Mouse (Mus musculus): Measurements from ENCODE around the gene Eif4g3. TPM values are rescaled to one million over a fixed set of nuclear protein-coding genes. Genes with fewer than 3 reads are reported as not detected.

The Eif4g3 gene
- polyA plus RNA-seq, 1 experiment from 2014 or later, result 33.6 TPM

- Histone ChIP-seq H3K9ac (ENCODE audit: low read depth, low read length) (peak overlapping the region; percentile 97), H3K27me3 (ENCODE audit: control insufficient read depth, insufficient read depth, low read length) (no peaks in the 10 kb centered on the region), H3K27ac (ENCODE audit: low read depth, low read length) (peak overlapping the region; percentile 95), H3K4me2 (peak overlapping the region; percentile 92), H3K4me1 (ENCODE audit: control insufficient read depth, insufficient read depth, low read length) (peaks cover 25% of the 10 kb centered on the region), H3K9me3 (replicated peaks; ENCODE audit: control insufficient read depth, low read length) (no peaks in the 10 kb centered on the region), H3K4me3 (ENCODE audit: low read depth, low read length) (peak overlapping the region; percentile 89), H3K36me3 (ENCODE audit: control insufficient read depth, insufficient read depth, low read length) (peaks cover 14% of the 10 kb centered on the region)
- peak; percentile 51; the same call in 1 of the 2 replicates for ATAC-seq (replicated peaks; ENCODE audit: insufficient number of reproducible peaks, low FRiP score, low TSS enrichment)
- under 1% methylated on average over 46 of the region's 60 CpGs for WGBS (ENCODE audit: insufficient replicate concordance)
Observed at GRCm38 (mm10) chr4:137993821-137994561, 1.2 kb downstream of the Eif4g3 start.

- Histone ChIP-seq H3K4me1 (ENCODE audit: control insufficient read depth, insufficient read depth, low read length) (peaks cover 25% of the 10 kb centered on the region), H3K36me3 (ENCODE audit: control insufficient read depth, insufficient read depth, low read length) (peaks cover 21% of the 10 kb centered on the region), H3K27ac (ENCODE audit: low read depth, low read length) (0 out of 2 replicates have a peak overlapping the region, but pooled peaks have one; percentile 95), H3K9ac (ENCODE audit: low read depth, low read length) (peak overlapping the region; percentile 97), H3K4me2 (peak overlapping the region; percentile 92), H3K27me3 (ENCODE audit: control insufficient read depth, insufficient read depth, low read length) (no peaks in the 10 kb centered on the region), H3K4me3 (ENCODE audit: low read depth, low read length) (peak overlapping the region; percentile 89), H3K9me3 (replicated peaks; ENCODE audit: control insufficient read depth, low read length) (no peaks in the 10 kb centered on the region)
- no peak for ATAC-seq (replicated peaks; ENCODE audit: insufficient number of reproducible peaks, low FRiP score, low TSS enrichment)
- 44% methylated on average over 12 of the region's 12 CpGs for WGBS (ENCODE audit: insufficient replicate concordance)
Observed at GRCm38 (mm10) chr4:137994562-137995336, 1.9 kb downstream of the Eif4g3 start.

- Histone ChIP-seq H3K4me1 (ENCODE audit: control insufficient read depth, insufficient read depth, low read length) (peaks cover 27% of the 10 kb centered on the region), H3K27me3 (ENCODE audit: control insufficient read depth, insufficient read depth, low read length) (no peaks in the 10 kb centered on the region), H3K36me3 (ENCODE audit: control insufficient read depth, insufficient read depth, low read length) (peaks cover 21% of the 10 kb centered on the region), H3K27ac (ENCODE audit: low read depth, low read length) (no peak overlapping the region), H3K9me3 (replicated peaks; ENCODE audit: control insufficient read depth, low read length) (no peaks in the 10 kb centered on the region), H3K9ac (ENCODE audit: low read depth, low read length) (peak overlapping the region; percentile 97), H3K4me3 (ENCODE audit: low read depth, low read length) (peak overlapping the region; percentile 89), H3K4me2 (peak overlapping the region; percentile 92)
- WGBS (ENCODE audit: insufficient replicate concordance), result 59% methylated on average over 12 of the region's 12 CpGs
- no peak for ATAC-seq (replicated peaks; ENCODE audit: insufficient number of reproducible peaks, low FRiP score, low TSS enrichment)
Observed at GRCm38 (mm10) chr4:137995399-137995798, 2.6 kb downstream of the Eif4g3 start.

GRCm38 (mm10) chr4:137998232-137998631 lies 5.4 kb downstream of the Eif4g3 start:
- Histone ChIP-seq H3K4me3 (ENCODE audit: low read depth, low read length) (no peak overlapping the region), H3K9me3 (replicated peaks; ENCODE audit: control insufficient read depth, low read length) (no peaks in the 10 kb centered on the region), H3K4me2 (no peak overlapping the region), H3K9ac (ENCODE audit: low read depth, low read length) (no peak overlapping the region), H3K4me1 (ENCODE audit: control insufficient read depth, insufficient read depth, low read length) (peaks cover 25% of the 10 kb centered on the region), H3K27me3 (ENCODE audit: control insufficient read depth, insufficient read depth, low read length) (no peaks in the 10 kb centered on the region), H3K27ac (ENCODE audit: low read depth, low read length) (no peak overlapping the region), H3K36me3 (ENCODE audit: control insufficient read depth, insufficient read depth, low read length) (peaks cover 21% of the 10 kb centered on the region)
- ATAC-seq (replicated peaks; ENCODE audit: insufficient number of reproducible peaks, low FRiP score, low TSS enrichment), result no peak
- 87% methylated on average over 4 of the region's 4 CpGs for WGBS (ENCODE audit: insufficient replicate concordance)

- Histone ChIP-seq H3K4me3 (ENCODE audit: low read depth, low read length) (no peak overlapping the region), H3K27ac (ENCODE audit: low read depth, low read length) (peak overlapping the region; percentile 57; the same call in 1 of the 2 replicates), H3K27me3 (ENCODE audit: control insufficient read depth, insufficient read depth, low read length) (no peaks in the 10 kb centered on the region), H3K9ac (ENCODE audit: low read depth, low read length) (no peak overlapping the region), H3K36me3 (ENCODE audit: control insufficient read depth, insufficient read depth, low read length) (peaks cover 24% of the 10 kb centered on the region), H3K4me2 (peak overlapping the region; percentile 44), H3K4me1 (ENCODE audit: control insufficient read depth, insufficient read depth, low read length) (peaks cover 14% of the 10 kb centered on the region), H3K9me3 (replicated peaks; ENCODE audit: control insufficient read depth, low read length) (no peaks in the 10 kb centered on the region)
- no peak for ATAC-seq (replicated peaks; ENCODE audit: insufficient number of reproducible peaks, low FRiP score, low TSS enrichment)
- 29% methylated on average over 7 of the region's 7 CpGs for WGBS (ENCODE audit: insufficient replicate concordance)
Observed at GRCm38 (mm10) chr4:138000682-138001081, 7.9 kb downstream of the Eif4g3 start.

- Histone ChIP-seq H3K4me2 (no peak overlapping the region), H3K9ac (ENCODE audit: low read depth, low read length) (no peak overlapping the region), H3K4me1 (ENCODE audit: control insufficient read depth, insufficient read depth, low read length) (peaks cover 4% of the 10 kb centered on the region), H3K9me3 (replicated peaks; ENCODE audit: control insufficient read depth, low read length) (no peaks in the 10 kb centered on the region), H3K27me3 (ENCODE audit: control insufficient read depth, insufficient read depth, low read length) (no peaks in the 10 kb centered on the region), H3K4me3 (ENCODE audit: low read depth, low read length) (no peak overlapping the region), H3K27ac (ENCODE audit: low read depth, low read length) (no peak overlapping the region), H3K36me3 (ENCODE audit: control insufficient read depth, insufficient read depth, low read length) (peaks cover 13% of the 10 kb centered on the region)
- ATAC-seq (replicated peaks; ENCODE audit: insufficient number of reproducible peaks, low FRiP score, low TSS enrichment), result no peak
- WGBS (ENCODE audit: insufficient replicate concordance), result 85% methylated on average over 11 of the region's 11 CpGs
Observed at GRCm38 (mm10) chr4:138003909-138004610, 11.2 kb downstream of the Eif4g3 start.

- 90% methylated on average over 1 of the region's 1 CpGs for WGBS (ENCODE audit: insufficient replicate concordance)
- no peak overlapping the region for H3K4me3 ChIP-seq (ENCODE audit: low read depth, low read length)
- no peak for ATAC-seq (replicated peaks; ENCODE audit: insufficient number of reproducible peaks, low FRiP score, low TSS enrichment)
- H3K36me3 ChIP-seq (ENCODE audit: control insufficient read depth, insufficient read depth, low read length), result peaks cover 7% of the 10 kb centered on the region
- no peak overlapping the region for H3K9ac ChIP-seq (ENCODE audit: low read depth, low read length)
- H3K27me3 ChIP-seq (ENCODE audit: control insufficient read depth, insufficient read depth, low read length), result no peaks in the 10 kb centered on the region
- no peak overlapping the region for H3K27ac ChIP-seq (ENCODE audit: low read depth, low read length)
- H3K4me1 ChIP-seq (ENCODE audit: control insufficient read depth, insufficient read depth, low read length), result no peaks in the 10 kb centered on the region; the same call in 1 of the 2 replicates
- H3K4me2 ChIP-seq, result no peak overlapping the region
- no peaks in the 10 kb centered on the region for H3K9me3 ChIP-seq (replicated peaks; ENCODE audit: control insufficient read depth, low read length)
Observed at GRCm38 (mm10) chr4:138005781-138006180, 13.0 kb downstream of the Eif4g3 start.

- Histone ChIP-seq H3K4me2 (no peak overlapping the region), H3K27me3 (ENCODE audit: control insufficient read depth, insufficient read depth, low read length) (no peaks in the 10 kb centered on the region), H3K9me3 (replicated peaks; ENCODE audit: control insufficient read depth, low read length) (no peaks in the 10 kb centered on the region), H3K27ac (ENCODE audit: low read depth, low read length) (no peak overlapping the region), H3K9ac (ENCODE audit: low read depth, low read length) (no peak overlapping the region), H3K36me3 (ENCODE audit: control insufficient read depth, insufficient read depth, low read length) (peaks cover 9% of the 10 kb centered on the region), H3K4me1 (ENCODE audit: control insufficient read depth, insufficient read depth, low read length) (no peaks in the 10 kb centered on the region), H3K4me3 (ENCODE audit: low read depth, low read length) (no peak overlapping the region)
- 86% methylated on average over 9 of the region's 9 CpGs for WGBS (ENCODE audit: insufficient replicate concordance)
- ATAC-seq (replicated peaks; ENCODE audit: insufficient number of reproducible peaks, low FRiP score, low TSS enrichment), result no peak
Observed at GRCm38 (mm10) chr4:138006951-138007613, 14.3 kb downstream of the Eif4g3 start.
